Mouse (Mus musculus): ENCODE measurements around the gene Trp53bp1. TPM values are rescaled to one million over a fixed set of nuclear protein-coding genes. Genes with fewer than 3 reads are reported as not detected.

Gene Trp53bp1
- polyA plus RNA-seq (2017; shearing (Covaris generic)) = 65.7 TPM

GRCm38 (mm10) chr2:121271236-121271927 lies at the start of gene Trp53bp1:
Gene Trp53bp1 (minus strand): TSS chr2:121271407.

GRCm38 (mm10) chr2:121288901-121289729 lies 17.9 kb upstream of the Trp53bp1 start, which contains the start of gene Map1a:
Gene Map1a (plus strand): TSS chr2:121289600.

GRCm38 (mm10) chr2:121170980-121171742 lies 100.0 kb downstream of the Trp53bp1 start, which contains the start of gene Zscan29:
Gene Zscan29 (minus strand): TSS chr2:121171125.

GRCm38 (mm10) chr2:121170481-121170971 lies 100.7 kb downstream of the Trp53bp1 start, which contains the start of gene Tubgcp4:
Gene Tubgcp4 (plus strand): TSS chr2:121170654.

Other genes starting within 250 kb of the Trp53bp1 start
- 0.78 TPM for gene Epb42, start 234.3 kb downstream of the Trp53bp1 start, polyA plus RNA-seq (2017; shearing (Covaris generic))
- not detected for gene Tgm5, start 185.6 kb downstream of the Trp53bp1 start, polyA plus RNA-seq (2017; shearing (Covaris generic))
- not detected for gene Tgm7, start 161.6 kb downstream of the Trp53bp1 start, polyA plus RNA-seq (2017; shearing (Covaris generic))
- gene Adal, start 131.0 kb downstream of the Trp53bp1 start, polyA plus RNA-seq (2017; shearing (Covaris generic)) = 5.4 TPM
- 12.6 TPM for gene Lcmt2, start 130.8 kb downstream of the Trp53bp1 start, polyA plus RNA-seq (2017; shearing (Covaris generic))
- 49.8 TPM for gene Tubgcp4, start 100.8 kb downstream of the Trp53bp1 start, polyA plus RNA-seq (2017; shearing (Covaris generic))
- 23.4 TPM for gene Zscan29, start 100.3 kb downstream of the Trp53bp1 start, polyA plus RNA-seq (2017; shearing (Covaris generic))
- gene Map1a, start 18.2 kb upstream of the Trp53bp1 start, polyA plus RNA-seq (2017; shearing (Covaris generic)) = 0.85 TPM
- gene Ppip5k1, start 84.0 kb upstream of the Trp53bp1 start, polyA plus RNA-seq (2017; shearing (Covaris generic)) = 6.9 TPM
- gene Ckmt1, start 86.3 kb upstream of the Trp53bp1 start, polyA plus RNA-seq (2017; shearing (Covaris generic)) = 1.6 TPM
- not detected for gene Strc, start 115.8 kb upstream of the Trp53bp1 start, polyA plus RNA-seq (2017; shearing (Covaris generic))
- gene Pdia3, start 142.4 kb upstream of the Trp53bp1 start, polyA plus RNA-seq (2017; shearing (Covaris generic)) = 374 TPM
- gene Catsper2, start 142.4 kb upstream of the Trp53bp1 start, polyA plus RNA-seq (2017; shearing (Covaris generic)) = 0.55 TPM
- gene Ell3, start 172.9 kb upstream of the Trp53bp1 start, polyA plus RNA-seq (2017; shearing (Covaris generic)) = not detected
- 400 TPM for gene Serf2, start 177.8 kb upstream of the Trp53bp1 start, polyA plus RNA-seq (2017; shearing (Covaris generic))
- 105 TPM for gene Hypk, start 181.9 kb upstream of the Trp53bp1 start, polyA plus RNA-seq (2017; shearing (Covaris generic))
- gene Serinc4, start 185.4 kb upstream of the Trp53bp1 start, polyA plus RNA-seq (2017; shearing (Covaris generic)) = not detected
- 118 TPM for gene Mfap1b, start 202.7 kb upstream of the Trp53bp1 start, polyA plus RNA-seq (2017; shearing (Covaris generic))
- 46.0 TPM for gene Mfap1a, start 235.3 kb upstream of the Trp53bp1 start, polyA plus RNA-seq (2017; shearing (Covaris generic))
- gene Wdr76, start 235.3 kb upstream of the Trp53bp1 start, polyA plus RNA-seq (2017; shearing (Covaris generic)) = 3.6 TPM